Mouse (Mus musculus) splenic B cell, adult 2 months (primary cell): ENCODE measurements around the gene Ttc39a.

Experiments used
- DNase-seq: peaks from one replicate; pipeline ENCODE4 v3.0.0-alpha.2; 2011; ENCODE audit warnings: low read depth, low spot score
- H3K27me3 ChIP-seq: 2 replicates; pipeline ENCODE4 v1.6.1; 2012; ENCODE audit warnings: mild to moderate bottlenecking, low read length, moderate library complexity, mixed read lengths; ENCODE audit not compliant: control insufficient read depth, poor library complexity, insufficient read depth, severe bottlenecking
- H3K36me3 ChIP-seq: 2 replicates; pipeline ENCODE4 v1.6.1; 2012; ENCODE audit warnings: mild to moderate bottlenecking, low read length, moderate library complexity, mixed read lengths; ENCODE audit not compliant: control insufficient read depth, poor library complexity, insufficient read depth, severe bottlenecking

Ttc39a gene

DNA sequence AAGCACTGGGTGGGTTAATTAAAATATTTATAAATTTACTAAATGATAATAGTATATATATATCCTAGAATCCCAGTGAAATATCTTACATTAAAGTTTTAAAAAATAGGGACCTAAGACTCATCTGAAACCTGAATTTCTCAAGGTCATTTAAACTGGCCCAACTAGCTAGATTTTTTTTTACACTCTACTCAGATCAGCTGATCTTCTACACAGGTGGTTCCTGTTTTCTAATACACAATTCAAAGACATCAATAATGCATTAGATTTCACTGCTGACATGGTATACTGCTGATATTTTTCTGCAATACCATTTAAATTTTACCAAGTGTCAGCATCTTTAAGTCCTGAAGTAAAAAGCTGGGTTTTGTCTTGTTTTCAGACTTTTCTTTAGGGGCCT, 57.5 kb downstream of the Ttc39a start:
- no peaks in the 10 kb centered on the region for H3K36me3 ChIP-seq
- H3K27me3 ChIP-seq: no peaks in the 10 kb centered on the region
- DNase-seq: no peak

- no peak for DNase-seq
- H3K36me3 ChIP-seq: no peaks in the 10 kb centered on the region
- no peaks in the 10 kb centered on the region for H3K27me3 ChIP-seq
These were observed 61.3 kb downstream of the Ttc39a start for GRCm38 (mm10) chr4:109467687-109468086.

GRCm38 (mm10) chr4:109471606-109472005, 65.2 kb downstream of the Ttc39a start:
- H3K36me3 ChIP-seq: no peaks in the 10 kb centered on the region
- DNase-seq: no peak
- H3K27me3 ChIP-seq: no peaks in the 10 kb centered on the region

- no peak for DNase-seq
- no peaks in the 10 kb centered on the region for H3K27me3 ChIP-seq
- no peaks in the 10 kb centered on the region for H3K36me3 ChIP-seq
These were observed 66.1 kb downstream of the Ttc39a start for GRCm38 (mm10) chr4:109472566-109472965.

- DNase-seq: no peak
- Histone ChIP-seq H3K36me3 (no peaks in the 10 kb centered on the region), H3K27me3 (no peaks in the 10 kb centered on the region)
These were observed 68.7 kb downstream of the Ttc39a start for GRCm38 (mm10) chr4:109475078-109475477.

DNA sequence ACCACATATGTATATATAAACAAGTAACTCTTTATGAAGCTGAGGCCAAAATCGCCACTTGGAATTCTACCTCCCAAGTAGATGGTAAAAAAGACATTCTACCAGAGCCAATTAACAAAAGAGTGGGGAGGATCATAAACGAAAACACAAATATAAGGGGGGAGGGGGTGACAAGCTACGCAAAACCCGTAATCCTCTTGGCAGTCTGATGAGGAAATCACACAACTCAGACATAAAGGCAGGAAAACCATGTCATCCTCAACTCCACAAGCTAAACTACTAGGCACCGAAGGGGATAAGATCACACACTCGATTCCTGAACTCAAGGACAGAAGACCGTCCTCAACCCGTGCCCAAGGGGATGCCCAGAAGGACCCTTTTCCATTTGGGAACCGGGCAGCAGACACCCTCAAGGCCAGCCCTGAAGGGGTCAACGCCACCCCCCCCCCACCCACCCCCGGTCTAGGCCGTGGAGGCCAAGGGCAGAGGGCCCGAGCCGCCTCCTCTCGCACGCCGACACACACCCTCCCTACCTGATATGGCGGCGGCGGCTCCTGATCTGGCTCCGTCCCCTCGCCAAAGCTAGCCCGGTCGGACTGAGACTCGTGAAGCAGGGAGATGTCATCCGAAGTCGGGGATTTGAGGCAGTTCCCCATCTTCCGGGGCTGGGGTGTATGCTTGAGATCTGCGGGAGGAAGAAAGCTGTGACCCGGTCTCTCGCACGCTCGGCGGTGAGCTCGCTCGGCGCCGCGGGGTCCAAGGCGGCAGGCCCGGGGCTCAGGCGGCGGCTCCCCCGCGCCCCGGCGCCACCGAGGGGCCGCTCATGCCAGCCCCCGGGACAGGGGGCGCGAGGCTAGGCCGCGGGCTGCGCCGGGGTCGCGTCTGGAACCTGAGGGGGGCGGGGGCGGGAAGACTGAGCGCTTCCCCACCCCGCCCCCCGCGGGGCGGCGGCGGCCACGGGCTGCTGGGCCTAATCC, 69.4 kb downstream of the Ttc39a start:
- no peaks in the 10 kb centered on the region for H3K27me3 ChIP-seq
- H3K36me3 ChIP-seq: no peaks in the 10 kb centered on the region
- DNase-seq: peak; percentile 47

GRCm38 (mm10) chr4:109476554-109477014, 70.2 kb downstream of the Ttc39a start:
- Histone ChIP-seq H3K27me3 (no peaks in the 10 kb centered on the region), H3K36me3 (no peaks in the 10 kb centered on the region)
- DNase-seq: peak; percentile 77

GRCm38 (mm10) chr4:109477454-109477853, 71.0 kb downstream of the Ttc39a start:
- no peaks in the 10 kb centered on the region for H3K36me3 ChIP-seq
- DNase-seq: no peak
- no peaks in the 10 kb centered on the region for H3K27me3 ChIP-seq

DNA sequence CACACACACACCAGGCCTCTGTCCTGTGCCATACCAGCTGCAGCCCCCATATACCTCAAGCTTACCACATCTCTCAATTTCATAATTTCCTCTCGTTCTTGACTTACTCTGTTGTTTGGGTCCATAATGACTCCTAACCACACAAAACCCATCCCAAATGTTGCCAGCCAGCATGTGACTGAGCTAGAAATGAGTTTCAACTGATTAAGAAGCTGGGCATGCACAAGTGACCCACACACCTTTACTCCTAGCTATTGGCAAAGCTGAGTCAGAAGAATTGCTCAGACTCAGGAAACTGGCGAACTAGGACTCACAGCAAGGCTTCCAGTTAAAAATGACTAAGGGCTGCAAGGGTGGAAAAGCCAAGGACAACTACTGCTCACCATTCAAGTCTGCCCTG, 75.0 kb downstream of the Ttc39a start:
- DNase-seq: no peak
- Histone ChIP-seq H3K36me3 (no peaks in the 10 kb centered on the region), H3K27me3 (no peaks in the 10 kb centered on the region)

DNA sequence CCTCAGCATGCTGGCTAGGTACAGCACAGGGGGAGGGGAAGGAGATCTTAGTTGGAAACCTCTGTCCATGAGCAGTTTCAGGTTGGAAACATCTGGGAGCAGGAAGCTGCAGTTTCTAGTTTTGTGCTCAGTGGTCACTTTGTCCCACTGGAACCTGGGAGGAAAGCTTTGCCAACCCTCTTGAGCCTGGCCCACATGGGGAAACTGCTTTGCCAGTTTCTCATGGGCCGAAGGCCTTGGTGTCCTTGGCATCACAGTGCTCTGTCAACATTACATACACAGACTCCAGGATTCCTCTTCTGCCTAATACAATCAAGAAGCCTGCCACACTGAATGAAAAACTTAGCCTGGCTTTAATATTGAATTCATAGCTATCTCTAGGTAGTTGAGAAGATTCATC, 76.3 kb downstream of the Ttc39a start:
- no peak for DNase-seq
- no peaks in the 10 kb centered on the region for H3K27me3 ChIP-seq
- no peaks in the 10 kb centered on the region for H3K36me3 ChIP-seq

- no peaks in the 10 kb centered on the region for H3K36me3 ChIP-seq
- no peaks in the 10 kb centered on the region for H3K27me3 ChIP-seq
- DNase-seq: no peak
These were observed 78.2 kb downstream of the Ttc39a start, which contains the start of gene Rnf11 for GRCm38 (mm10) chr4:109484621-109485020. TSS of gene Rnf11 (minus strand) at chr4:109484728.

DNA sequence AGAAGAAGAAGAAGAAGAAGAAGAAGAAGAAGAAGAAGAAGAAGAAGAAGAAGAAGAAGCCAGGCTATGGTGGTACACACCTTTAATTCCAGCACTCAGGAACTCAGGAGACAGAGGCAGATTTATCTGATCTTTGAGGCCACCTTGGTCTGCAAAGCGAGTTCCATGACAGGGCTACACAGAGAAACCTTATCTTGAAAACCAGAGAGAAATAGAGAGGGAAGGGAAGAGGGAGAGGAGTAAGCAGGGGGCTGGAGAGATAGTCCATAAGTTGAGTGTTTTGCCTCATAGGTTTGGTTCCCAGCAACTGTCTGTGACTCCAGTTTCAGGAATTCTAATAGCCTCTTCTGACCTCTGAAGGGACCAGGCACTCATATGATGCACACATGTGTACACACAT, 82.4 kb downstream of the Ttc39a start:
- no peaks in the 10 kb centered on the region; the same call in 1 of the 2 replicates for H3K27me3 ChIP-seq
- no peak for DNase-seq
- H3K36me3 ChIP-seq: no peaks in the 10 kb centered on the region

DNA sequence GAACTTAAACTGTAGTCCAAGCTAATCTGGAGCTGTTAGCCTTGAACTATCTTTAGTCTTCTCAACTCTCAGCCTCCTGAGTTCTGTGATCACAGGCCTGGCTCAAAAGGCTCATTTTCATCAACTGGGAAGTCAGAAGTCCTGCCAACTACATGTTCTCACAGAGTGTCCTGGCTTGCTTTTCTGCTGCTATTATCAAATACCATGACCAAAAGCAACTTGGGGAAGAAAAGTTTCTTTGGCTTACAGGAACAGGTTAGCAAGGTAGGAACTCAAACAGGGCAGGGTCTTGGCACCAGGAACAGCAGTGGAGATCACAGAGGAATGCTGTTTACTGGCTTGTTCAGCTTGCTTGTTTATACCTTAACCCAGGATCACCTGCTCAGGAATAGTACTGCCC, 87.2 kb downstream of the Ttc39a start:
- no peaks in the 10 kb centered on the region for H3K36me3 ChIP-seq
- no peak for DNase-seq
- H3K27me3 ChIP-seq: no peaks in the 10 kb centered on the region; the same call in 1 of the 2 replicates
